Mouse (Mus musculus): ENCODE data around the gene Cbx8. TPM values are rescaled to one million over a fixed set of nuclear protein-coding genes. Genes with fewer than 3 reads are reported as not detected.

Gene Cbx8
- polyA plus RNA-seq, 1 experiment: 4.2 TPM

- Histone ChIP-seq H3K4me3 (ENCODE audit: insufficient read depth, low read length) (no peak overlapping the region), H3K27ac (ENCODE audit: insufficient read depth, low read length) (no peak overlapping the region), H3K4me1 (ENCODE audit: control insufficient read depth, insufficient read depth, low read length) (peaks cover 2% of the 10 kb centered on the region; the same call in 1 of the 2 replicates)
- TF ChIP-seq POLR2A (IDR thresholded peaks at IDR 0.05; ENCODE audit: low read depth, low read length) (no peak), CTCF (IDR thresholded peaks at IDR 0.05; ENCODE audit: borderline replicate concordance, insufficient read depth, low read length) (no peak)
Observed at GRCm38 (mm10) chr11:119035686-119036165, 5.0 kb downstream of the Cbx8 start.

GRCm38 (mm10) chr11:119035094-119035685, 5.6 kb downstream of the Cbx8 start:
- H3K4me1 ChIP-seq (ENCODE audit: control insufficient read depth, insufficient read depth, low read length): peaks cover 2% of the 10 kb centered on the region; the same call in 1 of the 2 replicates
- no peak for TF ChIP-seq POLR2A (IDR thresholded peaks at IDR 0.05; ENCODE audit: low read depth, low read length)
- TF ChIP-seq CTCF (IDR thresholded peaks at IDR 0.05; ENCODE audit: borderline replicate concordance, insufficient read depth, low read length): no peak
- no peak overlapping the region for H3K27ac ChIP-seq (ENCODE audit: insufficient read depth, low read length)
- H3K4me3 ChIP-seq (ENCODE audit: insufficient read depth, low read length): no peak overlapping the region

GRCm38 (mm10) chr11:119034635-119035034, 6.1 kb downstream of the Cbx8 start:
- no peak for TF ChIP-seq POLR2A (IDR thresholded peaks at IDR 0.05; ENCODE audit: low read depth, low read length)
- no peak for TF ChIP-seq CTCF (IDR thresholded peaks at IDR 0.05; ENCODE audit: borderline replicate concordance, insufficient read depth, low read length)
- peaks cover 2% of the 10 kb centered on the region; the same call in 1 of the 2 replicates for H3K4me1 ChIP-seq (ENCODE audit: control insufficient read depth, insufficient read depth, low read length)
- H3K27ac ChIP-seq (ENCODE audit: insufficient read depth, low read length): no peak overlapping the region

GRCm38 (mm10) chr11:119033874-119034558, 6.8 kb downstream of the Cbx8 start:
- Histone ChIP-seq H3K4me3 (ENCODE audit: insufficient read depth, low read length) (peak overlapping the region; percentile 14; the same call in 1 of the 2 replicates), H3K4me1 (ENCODE audit: control insufficient read depth, insufficient read depth, low read length) (peaks cover 2% of the 10 kb centered on the region; the same call in 1 of the 2 replicates), H3K27ac (ENCODE audit: insufficient read depth, low read length) (no peak overlapping the region)
- TF ChIP-seq CTCF (IDR thresholded peaks at IDR 0.05; ENCODE audit: borderline replicate concordance, insufficient read depth, low read length) (peak; percentile 92), POLR2A (IDR thresholded peaks at IDR 0.05; ENCODE audit: low read depth, low read length) (no peak)

More at GRCm38 (mm10) chr11:119034635-119035034, 6.1 kb downstream of the Cbx8 start:
- peak overlapping the region; percentile 14; the same call in 1 of the 2 replicates for H3K4me3 ChIP-seq (ENCODE audit: insufficient read depth, low read length)

GRCm38 (mm10) chr11:119026203-119026602, 14.6 kb downstream of the Cbx8 start:
- Histone ChIP-seq H3K27ac (ENCODE audit: insufficient read depth, low read length) (no peak overlapping the region), H3K4me1 (ENCODE audit: control insufficient read depth, insufficient read depth, low read length) (peaks cover 6% of the 10 kb centered on the region), H3K4me3 (ENCODE audit: insufficient read depth, low read length) (no peak overlapping the region)
- no peak for TF ChIP-seq CTCF (IDR thresholded peaks at IDR 0.05; ENCODE audit: borderline replicate concordance, insufficient read depth, low read length)
- no peak for TF ChIP-seq POLR2A (IDR thresholded peaks at IDR 0.05; ENCODE audit: low read depth, low read length)

GRCm38 (mm10) chr11:119024260-119024659, 16.5 kb downstream of the Cbx8 start:
- peaks cover 8% of the 10 kb centered on the region for H3K4me1 ChIP-seq (ENCODE audit: control insufficient read depth, insufficient read depth, low read length)
- peak overlapping the region; percentile 92 for H3K4me3 ChIP-seq (ENCODE audit: insufficient read depth, low read length)
- no peak overlapping the region for H3K27ac ChIP-seq (ENCODE audit: insufficient read depth, low read length)
- no peak for TF ChIP-seq CTCF (IDR thresholded peaks at IDR 0.05; ENCODE audit: borderline replicate concordance, insufficient read depth, low read length)
- TF ChIP-seq POLR2A (IDR thresholded peaks at IDR 0.05; ENCODE audit: low read depth, low read length): no peak

GRCm38 (mm10) chr11:119023616-119023980, 17.2 kb downstream of the Cbx8 start:
- H3K4me1 ChIP-seq (ENCODE audit: control insufficient read depth, insufficient read depth, low read length): peaks cover 8% of the 10 kb centered on the region
- H3K4me3 ChIP-seq (ENCODE audit: insufficient read depth, low read length): peak overlapping the region; percentile 92
- no peak for TF ChIP-seq CTCF (IDR thresholded peaks at IDR 0.05; ENCODE audit: borderline replicate concordance, insufficient read depth, low read length)
- TF ChIP-seq POLR2A (IDR thresholded peaks at IDR 0.05; ENCODE audit: low read depth, low read length): no peak
- no peak overlapping the region for H3K27ac ChIP-seq (ENCODE audit: insufficient read depth, low read length)

- H3K4me3 ChIP-seq (ENCODE audit: insufficient read depth, low read length): peak within 1 kb of the TSS; percentile 92
- H3K4me1 ChIP-seq (ENCODE audit: control insufficient read depth, insufficient read depth, low read length): peaks cover 8% of the 10 kb centered on the region
- TF ChIP-seq CTCF (IDR thresholded peaks at IDR 0.05; ENCODE audit: borderline replicate concordance, insufficient read depth, low read length) (no peak), POLR2A (IDR thresholded peaks at IDR 0.05; ENCODE audit: low read depth, low read length) (peak; percentile 51)
- no peak within 1 kb of the TSS for H3K27ac ChIP-seq (ENCODE audit: insufficient read depth, low read length)
Observed at GRCm38 (mm10) chr11:119022895-119023615, 17.7 kb downstream of the Cbx8 start, which contains the start of gene Cbx2. Gene Cbx2 (plus strand): TSS chr11:119022962.

- TF ChIP-seq CTCF (IDR thresholded peaks at IDR 0.05; ENCODE audit: borderline replicate concordance, insufficient read depth, low read length) (0 out of 2 replicates have a peak, but pooled peaks have one; percentile 12), POLR2A (IDR thresholded peaks at IDR 0.05; ENCODE audit: low read depth, low read length) (no peak; the same call in none of the 2 replicates)
- H3K4me1 ChIP-seq (ENCODE audit: control insufficient read depth, insufficient read depth, low read length): peaks cover 8% of the 10 kb centered on the region
- H3K27ac ChIP-seq (ENCODE audit: insufficient read depth, low read length): no peak overlapping the region
- peak overlapping the region; percentile 59 for H3K4me3 ChIP-seq (ENCODE audit: insufficient read depth, low read length)
Observed at GRCm38 (mm10) chr11:119022068-119022894, 18.5 kb downstream of the Cbx8 start.
